Mouse (Mus musculus) cerebellum, adult (tissue): Measurements from ENCODE around the gene Prkag2.
"Not testable (repeated sequence)": the region's sequence is repeated elsewhere in the genome, so short reads cannot be mapped to it uniquely, and the experiment has no call there.

Experiments
- ATAC-seq: cut with Nextera tagmentation; 2 replicates; pipeline ENCODE4 v1.9.2; 2017; ENCODE audit warnings: mild to moderate bottlenecking, moderate library complexity, mixed read lengths; ENCODE audit not compliant: insufficient number of reproducible peaks, low FRiP score, low TSS enrichment

Gene Prkag2

DNA sequence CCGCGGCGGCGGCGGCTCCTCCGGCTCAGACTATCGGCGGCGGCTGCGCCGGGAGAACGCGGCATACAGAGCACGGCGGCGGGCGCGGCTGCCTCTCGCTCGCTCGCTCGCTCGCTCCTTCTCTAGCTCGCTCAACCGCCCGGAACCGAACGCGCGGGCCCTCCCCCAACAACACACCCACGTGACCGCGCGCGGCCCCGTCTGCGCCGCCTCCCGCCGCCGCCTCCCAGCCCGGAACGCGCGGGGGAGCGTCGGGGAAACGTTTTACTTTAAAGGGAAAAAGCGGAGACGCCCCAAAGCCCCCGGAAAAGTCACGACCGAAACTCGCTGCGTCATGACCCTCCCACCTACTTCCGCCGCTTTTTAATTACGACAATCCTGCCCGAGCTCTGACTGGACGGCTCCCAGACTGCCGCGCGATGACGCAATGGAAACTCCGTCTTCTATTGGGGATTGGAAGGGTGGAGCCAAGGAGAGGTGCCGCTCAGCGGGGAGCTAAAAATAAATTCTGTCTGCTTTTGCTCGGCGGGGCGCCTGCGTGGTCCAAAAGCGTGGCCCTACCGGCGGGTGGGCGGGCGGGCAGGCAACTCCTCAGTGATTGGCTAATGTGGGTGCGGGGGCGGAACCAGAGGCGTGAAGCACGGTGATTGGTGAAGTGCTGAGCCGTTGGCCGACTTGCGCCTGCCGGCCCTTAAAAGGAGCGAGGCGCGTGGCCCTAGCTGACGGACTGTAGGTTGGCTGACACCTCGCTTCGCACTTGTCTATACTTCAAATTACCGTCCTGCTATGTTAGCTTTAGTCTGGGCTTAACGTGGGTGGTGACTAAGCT, 258.0 kb downstream of the Prkag2 start, which contains the start of gene Rheb:
Rheb (minus strand) TSS at position 351 of the 829 bp plus-strand sequence.
- ATAC-seq: peak; percentile 90

DNA sequence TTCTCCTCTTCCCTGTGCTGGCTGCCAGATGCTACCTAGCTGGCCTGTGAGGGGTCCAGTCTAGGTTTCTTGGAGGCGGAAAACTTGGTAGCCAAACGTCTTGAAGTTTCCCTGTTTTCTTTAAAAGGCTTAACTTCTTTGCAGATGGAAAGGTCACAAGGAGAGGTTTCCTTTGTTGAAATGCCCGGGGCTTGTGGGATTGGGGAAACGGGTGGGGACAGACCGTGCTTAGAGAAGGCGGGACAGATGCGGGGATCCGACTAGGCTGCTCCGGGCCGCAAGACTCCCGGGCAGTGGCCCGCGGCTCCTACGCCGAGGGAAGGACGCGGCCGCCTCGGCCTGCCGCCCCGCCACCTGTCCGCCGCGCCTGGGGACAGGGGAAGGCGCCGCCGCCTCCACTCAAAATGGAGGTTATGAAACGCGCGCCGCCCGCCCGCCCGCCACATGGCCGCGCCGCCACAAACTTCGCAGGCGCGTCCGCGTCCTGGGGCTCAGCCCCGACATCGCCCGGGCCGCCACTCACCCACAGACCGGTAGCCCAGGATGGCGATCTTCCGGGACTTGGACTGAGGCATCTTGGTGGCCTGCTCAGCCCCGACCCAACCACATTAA, 258.7 kb downstream of the Prkag2 start:
- ATAC-seq: peak; percentile 45; the same call in 1 of the 2 replicates

DNA sequence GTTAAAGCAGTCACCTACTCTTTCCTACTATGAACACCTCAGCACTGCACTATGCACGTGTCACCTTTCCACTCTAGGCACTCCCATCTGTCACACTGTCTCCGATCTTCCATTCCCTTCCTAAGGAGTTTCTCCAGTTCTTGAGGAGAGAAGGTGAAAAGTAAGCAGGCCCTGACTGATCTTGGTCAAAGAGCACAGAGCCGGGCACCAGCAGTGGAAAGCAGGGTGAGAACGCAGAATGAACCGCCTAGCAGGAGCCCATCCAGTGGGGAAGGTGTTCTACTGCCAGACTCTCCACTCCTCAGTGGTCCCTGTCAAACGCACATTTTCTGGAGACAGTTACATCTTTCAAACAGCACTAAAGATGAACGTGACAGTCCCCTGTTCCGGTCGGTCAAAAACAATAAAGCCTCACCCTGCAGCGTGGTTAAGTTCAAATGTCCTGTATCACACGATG, 259.4 kb downstream of the Prkag2 start:
- no peak for ATAC-seq

DNA sequence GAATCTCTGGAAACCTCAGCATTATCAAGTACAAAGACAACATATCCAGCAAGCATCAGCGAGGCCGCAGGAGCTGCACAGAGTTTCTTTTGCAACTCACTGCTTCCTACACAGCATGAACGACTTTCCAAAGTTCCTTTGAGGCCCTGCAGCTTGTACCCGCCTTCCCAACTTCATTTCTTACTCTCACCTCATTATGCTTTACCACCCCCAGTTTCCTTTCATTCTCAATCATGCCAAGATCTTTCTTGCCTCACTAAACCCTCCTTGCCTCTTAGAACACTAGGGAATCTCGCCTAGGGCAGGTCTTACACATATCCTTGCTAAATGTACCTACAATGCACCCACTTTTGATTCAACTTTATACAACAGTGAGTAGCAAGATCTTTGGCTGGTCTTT, 266.0 kb downstream of the Prkag2 start:
- no peak for ATAC-seq

DNA sequence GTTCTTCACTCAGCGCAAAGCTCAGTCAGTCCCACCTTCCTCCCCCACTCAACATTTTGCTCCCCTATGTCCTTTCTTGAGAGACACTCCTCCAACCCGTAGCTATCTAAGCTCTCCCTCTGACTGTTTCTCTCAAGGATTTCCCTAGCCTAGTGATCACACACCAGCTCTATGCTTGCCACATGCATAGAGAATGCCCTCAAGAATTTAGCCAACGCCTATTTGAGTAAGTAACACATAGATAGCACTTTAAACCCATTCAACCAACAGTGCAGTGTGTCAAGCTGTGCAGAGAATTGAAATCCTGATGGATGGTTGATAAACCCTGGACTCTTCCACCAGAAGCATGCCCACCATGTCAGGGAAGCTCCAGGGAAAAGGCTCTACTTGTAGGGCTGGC, 268.5 kb downstream of the Prkag2 start:
- no peak for ATAC-seq

DNA sequence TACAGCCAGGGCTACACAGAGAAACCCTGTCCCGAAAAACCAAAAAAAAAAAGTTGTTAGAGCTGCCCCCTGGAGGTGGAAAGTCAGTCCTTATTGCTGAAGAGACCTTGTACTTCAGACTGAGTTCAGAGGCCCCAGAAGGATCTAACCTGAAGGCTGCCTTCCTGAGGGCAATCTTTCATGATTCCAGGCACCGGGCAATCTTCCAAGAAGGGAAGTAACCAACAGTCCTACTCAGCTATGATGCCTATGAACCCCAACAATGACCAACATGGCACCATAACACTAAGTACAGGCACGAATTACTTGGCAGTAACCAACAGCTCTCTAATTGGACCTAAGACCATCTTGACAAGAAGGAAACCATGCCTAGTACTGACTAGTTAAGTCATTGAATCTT, 272.0 kb downstream of the Prkag2 start:
- no peak for ATAC-seq

DNA sequence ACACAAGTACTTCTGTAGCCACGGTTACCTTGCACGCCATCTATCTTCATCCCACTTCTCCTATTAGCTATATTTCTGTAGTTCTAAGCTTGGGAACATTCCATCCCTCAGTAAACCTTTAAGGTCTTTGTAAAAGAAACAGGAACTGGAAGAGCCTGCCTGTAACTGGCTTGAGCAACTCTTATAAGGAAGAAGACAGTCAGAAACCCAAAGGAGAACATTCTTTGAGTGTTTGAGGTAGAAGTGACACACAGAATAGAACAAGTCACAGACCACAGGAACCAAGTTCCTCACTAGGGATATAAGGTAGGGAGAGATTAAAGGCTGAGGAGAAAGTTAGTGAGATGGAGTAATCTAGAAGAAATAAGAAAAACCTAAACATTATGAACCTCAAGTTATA, 273.3 kb downstream of the Prkag2 start:
- no peak for ATAC-seq

DNA sequence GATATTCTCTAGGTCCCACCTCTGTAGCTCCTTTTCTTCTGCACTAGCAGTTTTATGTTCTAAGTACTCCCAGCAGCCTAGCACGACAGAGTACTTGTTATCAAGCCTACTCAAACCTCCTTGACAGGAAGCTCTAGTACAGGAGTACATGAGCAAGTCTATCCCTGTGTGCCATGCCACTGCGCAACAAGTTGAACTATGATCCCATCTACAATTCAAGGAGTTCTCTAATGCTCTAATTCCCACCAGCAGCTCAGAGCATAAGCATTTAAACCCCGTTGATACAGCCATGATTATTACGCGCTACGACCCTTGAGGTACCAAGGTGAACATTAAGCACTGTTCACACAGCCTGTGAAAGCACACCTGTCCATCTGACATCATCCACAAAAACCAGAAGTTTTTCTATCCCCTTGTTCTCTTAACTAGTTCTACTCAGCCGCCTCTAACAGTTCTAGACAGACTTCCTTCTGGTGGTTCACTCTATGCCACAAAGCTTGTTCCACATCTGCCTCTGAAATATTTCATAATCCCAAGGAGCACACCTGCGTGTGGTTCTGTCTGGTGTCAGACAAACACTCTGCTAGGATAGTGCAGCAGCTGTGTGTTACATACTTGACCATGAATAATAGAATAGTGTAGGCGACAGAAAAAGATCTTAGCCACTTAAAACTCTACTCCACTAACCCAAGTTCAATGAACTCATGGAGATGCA, 274.2 kb downstream of the Prkag2 start:
- ATAC-seq: no peak

DNA sequence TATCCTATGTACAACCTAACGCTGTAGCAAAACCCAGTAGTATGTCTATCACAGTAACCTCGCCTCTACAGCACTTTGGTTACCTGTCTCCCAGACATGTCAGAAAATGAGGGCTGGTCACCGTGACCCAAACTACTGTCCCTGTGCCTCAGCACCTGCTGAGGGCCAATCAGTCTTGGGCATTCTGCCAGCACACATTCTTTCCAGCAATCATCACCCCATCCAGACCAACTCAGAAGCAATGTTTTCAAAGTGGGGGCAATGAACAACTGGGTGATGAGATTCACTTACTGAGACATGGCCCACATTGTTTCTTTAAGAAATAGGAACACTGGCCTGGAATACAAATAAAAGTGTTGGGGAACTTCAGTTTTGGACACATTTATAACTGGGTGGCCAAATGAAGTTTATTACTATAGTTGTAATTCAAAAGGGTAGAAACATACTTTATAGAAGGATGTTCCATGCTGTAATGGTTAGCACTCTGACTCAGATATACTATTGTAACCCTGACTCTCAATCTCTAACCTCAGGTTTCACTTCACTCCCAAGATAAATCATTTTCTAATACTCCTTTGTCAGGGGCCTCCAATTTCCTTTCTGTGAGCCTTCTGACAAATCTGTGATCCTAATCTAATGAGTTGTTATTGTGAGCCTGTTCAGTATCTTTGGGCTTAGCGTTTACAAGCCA, 274.9 kb downstream of the Prkag2 start:
- no peak for ATAC-seq

DNA sequence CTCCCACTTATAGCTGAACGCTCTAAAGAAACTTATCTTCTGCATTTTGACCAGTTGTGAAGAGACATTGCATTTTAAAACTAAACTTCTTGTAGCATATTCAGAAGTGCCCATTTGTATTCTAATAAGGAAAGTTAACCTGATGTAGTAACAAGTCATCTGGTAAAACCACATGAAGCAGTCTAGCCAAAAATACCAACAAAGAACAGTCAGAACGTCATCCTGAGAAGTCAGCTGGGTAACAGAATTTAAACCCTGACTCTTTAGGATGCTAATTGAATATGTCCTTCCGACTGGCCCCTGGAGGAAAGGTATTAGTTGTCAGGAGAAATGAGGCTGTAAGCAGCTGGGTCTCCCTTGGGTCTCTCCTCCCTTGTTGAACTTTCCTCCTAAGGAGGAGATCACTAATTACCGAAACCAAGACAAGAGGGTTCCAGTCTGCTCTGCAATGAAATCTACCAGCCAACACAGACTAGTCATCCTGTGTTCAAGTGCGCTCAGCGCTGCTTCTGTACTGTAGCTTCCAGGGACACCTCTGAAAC, 276.5 kb downstream of the Prkag2 start:
- ATAC-seq: no peak

DNA sequence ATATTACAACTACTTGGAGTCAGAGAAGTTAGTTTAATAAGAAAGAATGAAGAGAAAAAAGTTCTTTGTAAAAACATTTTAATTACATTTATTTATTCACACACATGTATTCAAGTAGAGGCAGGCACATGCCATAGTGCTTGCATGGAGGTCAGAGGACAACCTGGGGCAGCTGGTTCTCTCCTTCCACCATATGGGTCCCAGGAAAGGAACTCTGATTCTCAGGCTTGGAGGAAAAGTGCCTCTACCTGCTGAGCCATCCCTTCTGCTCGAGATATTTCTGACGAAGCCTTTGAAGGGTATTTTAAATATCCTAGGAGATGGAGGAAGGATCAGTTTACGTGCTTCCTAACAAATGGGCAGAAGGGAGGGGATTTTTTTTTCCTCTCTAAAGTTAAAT, 277.7 kb downstream of the Prkag2 start:
- ATAC-seq: no peak; the same call in 1 of the 2 replicates

DNA sequence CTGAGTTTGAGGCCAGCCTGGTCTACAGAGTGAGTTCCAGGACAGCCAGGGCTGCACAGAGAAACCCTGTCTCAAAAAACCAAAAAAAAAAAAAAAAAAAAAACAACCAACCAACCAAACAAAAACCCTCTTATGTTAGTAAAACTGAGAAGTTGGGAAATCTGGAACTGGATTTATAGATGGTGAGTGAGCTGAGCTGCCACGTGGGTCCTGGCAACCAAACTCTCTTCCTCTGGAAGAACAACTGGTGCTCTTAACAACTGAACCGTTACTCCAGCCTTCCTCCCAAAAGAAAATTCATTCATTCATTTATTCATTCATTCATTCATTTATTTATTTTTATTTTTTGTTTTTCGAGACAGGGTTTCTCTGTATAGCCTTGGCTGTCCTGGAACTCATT, 278.2 kb downstream of the Prkag2 start:
- not testable (repeated sequence) for ATAC-seq

DNA sequence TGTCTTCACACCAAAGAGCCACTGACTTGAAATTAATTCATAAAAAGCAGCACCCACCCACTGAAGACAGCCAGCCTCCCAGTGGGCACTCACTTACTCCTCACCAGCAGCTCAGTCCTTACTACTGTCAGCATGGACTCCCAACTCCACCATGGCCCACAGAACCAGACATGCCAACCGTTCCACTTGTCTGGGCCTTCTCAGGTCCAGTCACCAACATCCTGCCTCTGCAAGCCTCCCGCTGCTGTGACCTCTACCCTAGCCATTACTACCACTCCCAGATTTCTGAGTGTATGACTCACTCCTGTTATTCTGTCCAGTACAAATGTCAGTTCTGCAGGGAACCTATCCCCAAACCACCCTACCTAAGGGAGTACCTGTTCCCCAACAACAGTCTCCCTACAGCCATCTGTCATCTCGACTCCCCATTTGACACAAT, 279.0 kb downstream of the Prkag2 start:
- no peak for ATAC-seq

DNA sequence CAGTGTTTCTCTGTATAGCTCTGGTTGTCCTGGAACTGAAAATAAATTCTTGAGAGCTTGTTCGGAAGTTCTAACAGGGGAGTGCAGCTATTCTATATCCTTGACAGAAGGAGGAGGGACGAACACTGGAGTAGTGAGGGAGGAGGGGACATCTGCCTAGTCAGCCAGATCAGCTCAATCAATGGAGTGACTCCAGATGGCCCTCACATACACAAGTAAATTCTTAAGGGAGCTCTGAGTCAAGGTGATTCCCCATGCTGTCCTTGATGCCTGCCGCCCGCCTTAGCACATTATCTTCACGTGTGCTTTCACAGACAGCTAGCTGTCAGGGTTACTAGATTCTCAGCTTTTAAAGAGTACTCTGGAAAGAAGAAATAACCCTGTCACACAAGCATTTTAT, 279.8 kb downstream of the Prkag2 start:
- no peak; the same call in 1 of the 2 replicates for ATAC-seq

DNA sequence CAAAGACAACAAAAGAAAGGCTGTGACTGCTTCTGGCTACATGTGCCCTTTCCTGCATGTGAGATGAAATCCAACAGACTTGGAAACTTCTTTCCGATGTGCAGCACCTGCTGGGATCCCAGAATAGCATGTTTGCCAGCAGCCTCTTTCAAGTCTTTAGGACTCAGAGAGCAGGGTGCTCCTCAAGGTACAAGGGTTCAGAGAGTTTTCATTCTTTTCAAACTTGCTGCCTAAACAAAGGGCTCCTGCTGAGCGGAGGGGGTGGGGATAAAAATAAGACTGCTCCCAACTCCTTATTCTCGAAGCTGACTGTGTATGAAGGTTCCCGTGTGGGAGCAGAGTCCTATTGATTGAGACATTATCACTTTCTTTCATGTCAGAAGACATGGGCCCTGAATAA, 283.3 kb downstream of the Prkag2 start:
- ATAC-seq: no peak

DNA sequence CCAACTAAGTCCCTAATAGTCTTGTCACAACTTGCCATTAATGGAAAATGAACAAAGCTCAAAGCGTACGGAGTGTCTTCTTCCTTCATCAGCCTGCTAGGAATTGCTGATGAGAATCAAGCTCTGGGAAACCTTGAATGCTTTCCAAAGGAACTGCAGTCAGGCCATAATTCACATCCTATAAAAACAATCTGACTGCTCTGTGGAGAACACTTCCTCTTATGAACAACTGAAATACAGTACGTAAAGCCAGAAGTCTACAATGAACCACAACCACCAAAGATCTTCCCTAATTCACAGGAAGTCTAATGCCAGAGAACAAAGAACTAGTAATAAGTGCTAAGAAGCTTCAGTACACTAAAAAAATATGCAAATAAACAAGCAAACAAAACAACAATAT, 286.5 kb downstream of the Prkag2 start:
- ATAC-seq: no peak

DNA sequence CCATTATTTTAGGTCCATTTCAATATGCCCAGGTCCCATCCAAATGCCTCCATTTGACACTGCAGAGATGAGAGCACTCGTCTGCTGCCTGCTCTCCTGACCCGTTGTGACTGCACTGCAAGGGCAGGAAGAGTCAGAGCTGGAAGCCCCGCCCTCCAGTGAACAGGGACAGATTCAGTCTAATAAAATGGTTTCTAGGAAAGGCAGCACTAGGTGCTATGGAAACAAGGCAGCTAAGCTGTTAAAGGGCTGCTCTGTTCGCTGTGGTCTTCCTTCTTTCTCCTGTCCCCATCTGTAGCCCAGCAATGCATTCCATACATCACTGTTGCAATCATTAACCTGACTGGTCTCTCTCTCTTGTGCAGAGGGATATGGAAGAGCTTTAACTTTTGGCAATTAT, 287.4 kb downstream of the Prkag2 start:
- no peak for ATAC-seq
